Mouse (Mus musculus) G1E (cell line): ENCODE measurements around the gene Tenm2.

Experiments used
- CTCF ChIP-seq: IDR thresholded peaks from 2 replicates; pipeline ENCODE4 v1.5.1; 2012; ENCODE audit warnings: low read depth, low read length, inconsistent platforms, mixed read lengths
- GATA1 ChIP-seq: IDR thresholded peaks from 2 replicates; pipeline ENCODE4 v1.6.1; 2012; ENCODE audit warnings: borderline replicate concordance, low read length, inconsistent platforms, mixed read lengths
- POLR2AphosphoS5 ChIP-seq: IDR thresholded peaks from 2 replicates; pipeline ENCODE4 v1.6.1; 2012; ENCODE audit warnings: low read depth, low read length, inconsistent platforms; ENCODE audit not compliant: insufficient replicate concordance
- TAL1 ChIP-seq: conservative IDR thresholded peaks from 2 replicates; pipeline ENCODE4 v1.6.1; 2012; ENCODE audit warnings: low read depth, low read length, inconsistent platforms, mixed read lengths

DNA sequence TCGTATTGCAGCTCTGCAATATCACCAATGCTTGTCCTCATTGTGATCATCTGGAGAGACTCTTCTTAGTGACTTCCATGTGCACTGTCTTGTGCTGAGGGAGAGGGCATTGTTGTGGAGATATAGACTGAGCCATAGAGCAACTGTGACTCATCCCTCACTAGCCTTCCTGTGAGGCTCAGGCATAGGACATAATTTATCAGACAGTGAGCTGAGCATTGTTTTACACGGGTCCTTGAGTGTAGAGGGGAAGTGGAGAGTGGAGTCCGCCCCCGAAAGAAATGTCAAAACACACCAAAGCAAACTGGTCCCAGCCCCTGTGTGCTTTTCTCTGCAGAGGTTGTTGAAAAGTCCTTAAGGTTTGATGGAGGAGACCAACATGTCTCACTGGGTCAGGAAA lies 704.1 kb downstream of the Tenm2 start:
- TF ChIP-seq POLR2AphosphoS5 (no peak), CTCF (no peak), GATA1 (no peak), TAL1 (no peak)
